Mouse (Mus musculus) heart, postnatal 25 days (tissue): Measurements from ENCODE around the gene Cyb561d2. TPM values are rescaled to one million over a fixed set of nuclear protein-coding genes. Genes with fewer than 3 reads are reported as not detected.
A peak's percentile ranks its signal among the peaks of the same experiment; 100 is the strongest.
"Not testable (repeated sequence)": the region's sequence is repeated elsewhere in the genome, so short reads cannot be mapped to it uniquely, and the experiment has no call there.

Source experiments
- DNase-seq: peaks from one replicate; pipeline ENCODE4 v3.0.0; 2022; ENCODE audit warnings: low spot score
- intact Hi-C: fragments of 180-260 bp; cut with DNase I; formaldehyde crosslinking; loops from one replicate; pipeline ENCODE4 v1.15.1; 2025
- total RNA-seq, 2 experiments: library from RNA; stranded (reverse); gene quantifications; 2 replicates each; pipeline ENCODE4 v1.2.3; 2021

Gene Cyb561d2
- total RNA-seq, 2 experiments from 2014 or later, result 3.1 to 3.5 TPM

DNA sequence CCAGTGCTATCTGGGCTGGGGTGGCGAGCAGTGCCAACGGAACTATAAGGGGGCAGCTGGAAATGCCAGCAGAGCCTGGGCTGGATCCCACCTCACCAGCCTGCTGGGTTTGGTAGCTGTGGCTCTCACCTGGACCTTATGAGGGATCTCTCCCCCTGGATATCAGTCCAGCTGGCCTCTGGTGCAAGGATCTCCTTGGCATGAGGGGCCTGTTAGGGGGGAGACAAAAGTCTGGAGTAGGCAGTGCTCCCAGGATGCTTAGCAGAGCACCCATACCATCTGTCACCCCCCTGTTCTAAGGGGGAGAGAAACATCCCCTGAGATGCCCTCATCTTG lies 30.3 kb upstream of the Cyb561d2 start:
- DNase-seq, result no peak
- intact Hi-C loops, result no loop called here

DNA sequence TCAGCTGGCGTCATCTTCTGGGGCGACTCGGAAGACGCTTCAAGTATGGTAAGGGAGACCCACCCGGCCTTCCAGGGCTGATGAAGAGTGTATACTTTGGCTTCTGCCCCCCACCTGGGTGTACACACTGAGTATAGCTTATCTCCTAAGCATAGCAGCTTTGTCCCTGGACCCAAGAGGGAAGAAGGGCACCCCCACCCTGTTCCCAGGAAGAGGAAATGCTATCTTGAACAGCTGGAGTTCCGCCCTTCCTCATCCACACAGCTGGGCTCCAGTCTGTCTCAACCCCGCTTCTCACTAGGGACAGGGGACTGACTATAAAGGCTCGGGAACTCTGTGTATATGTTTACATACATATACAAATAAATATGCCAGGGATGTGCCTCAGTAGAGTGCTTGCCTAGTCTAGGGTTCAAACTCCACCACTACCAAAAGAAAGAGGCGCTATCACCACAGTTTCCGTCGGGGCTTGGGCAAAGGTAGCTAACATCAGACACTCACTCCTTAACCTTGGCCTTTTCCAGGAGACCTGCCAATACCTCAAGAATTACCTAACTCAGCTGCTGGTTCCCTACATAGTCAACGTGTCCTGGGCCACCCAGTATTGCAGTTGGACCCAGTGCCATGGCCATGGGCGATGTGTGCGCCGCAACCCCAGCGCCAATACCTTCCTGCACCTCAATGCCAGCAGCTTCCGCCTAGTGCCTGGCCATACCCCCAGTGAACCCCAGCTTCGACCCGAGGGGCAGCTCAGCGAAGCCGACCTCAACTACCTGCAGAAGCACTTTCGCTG lies 29.7 kb upstream of the Cyb561d2 start:
- no peak for DNase-seq
- intact Hi-C loops, result no loop called here

DNA sequence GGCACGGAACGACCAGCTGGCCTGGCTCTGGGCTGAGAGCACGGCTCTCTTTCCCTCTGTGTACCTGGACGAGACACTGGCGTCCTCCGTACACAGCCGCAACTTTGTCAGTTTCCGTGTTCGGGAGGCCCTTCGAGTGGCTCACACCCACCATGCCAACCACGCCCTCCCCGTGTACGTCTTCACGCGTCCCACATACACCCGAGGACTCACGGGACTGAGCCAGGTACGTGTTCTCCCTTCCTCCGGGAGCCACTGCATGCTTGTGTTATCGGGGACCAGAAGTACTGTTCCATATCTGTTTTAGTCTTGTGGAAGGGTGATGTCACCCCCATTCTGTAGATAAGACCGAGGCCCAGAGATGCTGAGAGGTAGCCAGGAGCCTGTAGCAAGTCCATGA lies 28.9 kb upstream of the Cyb561d2 start:
- intact Hi-C loops, result no loop called here
- DNase-seq, result no peak

GRCm38 (mm10) chr9:107570016-107570415 lies 28.0 kb upstream of the Cyb561d2 start:
- DNase-seq, result no peak
- intact Hi-C loops, result no loop called here

GRCm38 (mm10) chr9:107569270-107569669 lies 27.3 kb upstream of the Cyb561d2 start:
- no peak for DNase-seq
- intact Hi-C loops, result loop anchor here (5.0 kb wide), 1 partner anchor 58 kb away; no protein-coding TSS in a partner anchor

DNA sequence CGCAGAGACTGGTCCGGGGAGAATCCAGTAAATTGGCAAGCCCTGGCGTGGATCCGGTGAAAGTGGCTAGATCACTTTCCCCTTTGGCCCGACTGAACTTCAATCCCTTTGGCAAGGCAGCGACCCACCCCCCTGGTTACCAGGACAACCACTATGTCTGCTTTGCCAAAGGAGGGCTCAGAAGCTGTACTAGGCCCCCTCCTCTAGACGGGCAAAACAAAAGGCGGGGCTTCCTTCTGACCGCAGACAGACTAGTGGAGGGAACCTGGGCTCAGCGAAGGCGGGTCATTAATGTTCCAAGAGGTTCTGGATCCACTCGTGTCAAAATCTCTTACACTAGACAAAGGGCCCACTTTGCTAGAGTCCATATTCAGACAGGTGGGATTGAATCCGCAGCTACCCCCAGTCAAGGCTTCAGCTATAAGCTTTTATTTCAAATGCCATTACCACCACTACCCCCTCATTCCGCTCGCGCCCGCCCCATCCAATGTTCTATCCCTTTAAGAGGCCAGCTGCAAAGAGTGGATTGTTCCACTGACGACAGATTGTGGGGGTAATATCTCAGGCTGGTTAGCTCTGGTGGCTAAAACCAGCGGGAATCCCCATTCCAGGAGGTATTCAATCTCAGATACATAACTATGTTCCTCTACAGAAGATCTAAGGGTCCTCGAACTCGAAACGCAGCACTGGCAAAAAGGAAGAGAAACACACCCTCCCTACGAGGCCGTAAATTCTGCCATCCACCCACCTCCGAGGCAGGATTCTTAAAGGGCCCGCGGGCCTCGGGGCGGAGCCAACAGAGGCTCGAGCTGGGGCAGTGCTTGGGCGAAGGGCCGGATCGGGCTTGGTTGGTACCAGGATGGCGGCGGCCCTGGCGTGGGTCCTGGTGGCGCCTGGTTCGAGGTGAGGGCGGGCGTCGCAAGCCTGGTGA lies 26.6 kb upstream of the Cyb561d2 start:
- intact Hi-C loops, result loop anchor here (5.0 kb wide), 1 partner anchor 59 kb away; no protein-coding TSS in a partner anchor
- peak; percentile 79 for DNase-seq

DNA sequence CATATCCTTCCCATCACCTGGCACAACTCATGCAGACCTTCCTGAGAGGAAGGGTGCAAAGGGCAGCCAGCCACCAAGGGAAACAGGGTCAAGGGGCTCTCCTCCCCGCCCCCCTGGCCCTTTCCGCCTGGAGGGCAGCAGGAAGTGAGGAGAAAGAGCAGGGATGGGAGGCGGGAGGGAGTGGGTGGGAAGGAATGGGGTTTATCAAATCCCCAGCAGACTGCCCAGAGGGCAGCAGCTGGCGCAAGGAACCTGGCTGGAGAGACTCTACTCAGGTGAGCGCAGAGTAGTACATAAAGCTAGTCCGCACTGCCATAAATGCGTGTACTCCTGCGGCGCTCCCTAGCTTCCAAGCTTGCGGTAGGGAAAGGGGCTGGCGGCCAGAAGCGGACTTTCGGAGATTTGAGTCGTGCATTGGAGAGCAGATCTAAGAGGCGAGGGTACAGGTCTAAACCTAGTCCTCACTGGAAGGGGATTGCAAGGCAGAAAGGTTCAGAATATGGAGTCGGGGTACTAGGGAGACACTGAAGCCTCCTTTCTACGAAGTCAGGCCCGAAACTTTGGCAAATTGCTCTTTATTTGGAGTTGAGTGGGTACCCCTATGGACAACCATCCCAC lies 25.8 kb upstream of the Cyb561d2 start, which contains the start of gene Hyal2:
Gene Hyal2 (plus strand): TSS at position 244 of the 618 bp plus-strand sequence.
- intact Hi-C loops, result loop anchor here (5.0 kb wide), 1 partner anchor 59 kb away; no protein-coding TSS in a partner anchor
- no peak for DNase-seq

- DNase-seq, result peak; percentile 76
- intact Hi-C loops, result loop anchor here (5.0 kb wide), 1 partner anchor 60 kb away; no protein-coding TSS in a partner anchor
Measured at GRCm38 (mm10) chr9:107566855-107567254, 24.9 kb upstream of the Cyb561d2 start.

- intact Hi-C loops, result loop anchor here (5.0 kb wide), 1 partner anchor 61 kb away; no protein-coding TSS in a partner anchor
- DNase-seq, result peak; percentile 70
Measured at GRCm38 (mm10) chr9:107566041-107566709, 24.2 kb upstream of the Cyb561d2 start.

DNA sequence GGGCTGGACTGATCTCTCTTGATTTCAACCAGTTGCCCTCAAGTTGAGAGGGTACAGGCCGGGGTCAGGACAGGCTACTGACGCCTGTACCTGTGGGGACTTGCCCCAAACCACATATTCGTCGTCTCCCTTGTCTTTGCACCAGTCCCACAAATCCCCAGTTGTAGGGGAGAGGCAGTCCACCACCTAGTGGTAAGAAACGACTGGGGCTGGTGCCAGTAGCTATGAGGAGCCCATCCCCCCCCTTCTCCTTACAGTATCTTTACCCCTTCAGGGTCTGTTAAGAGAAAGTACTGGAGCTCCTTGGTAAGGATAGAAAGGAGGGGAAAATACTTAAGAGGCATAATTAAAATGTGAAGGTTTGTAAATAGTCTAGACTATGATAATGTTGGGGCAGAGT lies 23.6 kb upstream of the Cyb561d2 start:
- intact Hi-C loops, result loop anchor here (5.0 kb wide), 1 partner anchor 62 kb away; no protein-coding TSS in a partner anchor
- DNase-seq, result not testable (repeated sequence)

- DNase-seq, result peak; percentile 92
- intact Hi-C loops, result no loop called here
Measured at GRCm38 (mm10) chr9:107563029-107563581, 21.1 kb upstream of the Cyb561d2 start, which contains the start of gene Tusc2. TSS of gene Tusc2 (plus strand) at chr9:107563255.

- intact Hi-C loops, result no loop called here
- no peak for DNase-seq
Measured at GRCm38 (mm10) chr9:107556346-107556745, 14.4 kb upstream of the Cyb561d2 start.

DNA sequence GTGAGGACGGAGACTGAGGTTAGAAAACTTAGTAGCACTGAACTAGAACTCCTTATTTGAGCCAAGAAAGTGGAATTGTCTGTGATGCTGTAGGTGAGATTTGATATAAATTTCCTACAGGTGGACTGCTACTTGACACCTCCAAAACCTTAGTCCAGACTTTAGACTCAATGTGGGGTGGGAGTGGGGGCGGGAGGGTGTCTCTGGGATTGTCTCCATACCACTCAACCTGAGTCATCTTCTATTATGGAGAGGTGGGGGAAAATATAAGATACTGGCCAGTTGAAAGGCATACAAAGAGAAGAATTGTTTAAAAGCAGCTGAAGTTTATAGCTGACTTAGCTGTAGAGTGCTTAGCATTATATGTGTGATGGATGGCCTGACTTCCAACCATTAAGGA lies 13.7 kb upstream of the Cyb561d2 start:
- intact Hi-C loops, result no loop called here

GRCm38 (mm10) chr9:107555031-107555457 lies 13.1 kb upstream of the Cyb561d2 start:
- intact Hi-C loops, result no loop called here
- DNase-seq, result peak; percentile 77

More for the DNA sequence above, 13.7 kb upstream of the Cyb561d2 start:
- DNase-seq, result no peak

DNA sequence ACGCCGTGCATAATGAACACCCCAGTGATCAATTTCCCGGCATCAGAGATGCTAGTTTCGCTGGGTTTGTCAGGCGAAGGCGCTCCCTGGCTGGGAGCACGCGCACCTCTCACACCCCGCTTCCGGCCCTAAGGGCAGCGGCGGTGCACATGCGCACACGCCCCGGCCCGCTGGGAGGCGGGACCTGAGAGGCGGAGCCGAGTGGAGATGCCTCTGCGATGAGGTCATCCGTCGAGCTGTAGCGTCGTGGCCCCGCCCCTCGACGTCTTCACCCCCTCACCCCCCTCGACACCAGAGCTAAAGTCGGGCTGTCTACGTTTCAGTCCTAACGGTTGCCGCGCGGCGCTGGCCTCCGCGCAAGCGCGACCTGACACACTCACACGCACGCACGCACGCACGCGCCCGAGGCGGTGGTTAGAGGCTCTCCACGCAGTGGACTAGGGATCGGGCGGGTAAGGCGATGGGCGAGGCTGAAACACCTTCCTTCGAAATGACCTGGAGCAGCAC lies 12.4 kb upstream of the Cyb561d2 start:
- intact Hi-C loops, result no loop called here
- peak; percentile 92 for DNase-seq

DNA sequence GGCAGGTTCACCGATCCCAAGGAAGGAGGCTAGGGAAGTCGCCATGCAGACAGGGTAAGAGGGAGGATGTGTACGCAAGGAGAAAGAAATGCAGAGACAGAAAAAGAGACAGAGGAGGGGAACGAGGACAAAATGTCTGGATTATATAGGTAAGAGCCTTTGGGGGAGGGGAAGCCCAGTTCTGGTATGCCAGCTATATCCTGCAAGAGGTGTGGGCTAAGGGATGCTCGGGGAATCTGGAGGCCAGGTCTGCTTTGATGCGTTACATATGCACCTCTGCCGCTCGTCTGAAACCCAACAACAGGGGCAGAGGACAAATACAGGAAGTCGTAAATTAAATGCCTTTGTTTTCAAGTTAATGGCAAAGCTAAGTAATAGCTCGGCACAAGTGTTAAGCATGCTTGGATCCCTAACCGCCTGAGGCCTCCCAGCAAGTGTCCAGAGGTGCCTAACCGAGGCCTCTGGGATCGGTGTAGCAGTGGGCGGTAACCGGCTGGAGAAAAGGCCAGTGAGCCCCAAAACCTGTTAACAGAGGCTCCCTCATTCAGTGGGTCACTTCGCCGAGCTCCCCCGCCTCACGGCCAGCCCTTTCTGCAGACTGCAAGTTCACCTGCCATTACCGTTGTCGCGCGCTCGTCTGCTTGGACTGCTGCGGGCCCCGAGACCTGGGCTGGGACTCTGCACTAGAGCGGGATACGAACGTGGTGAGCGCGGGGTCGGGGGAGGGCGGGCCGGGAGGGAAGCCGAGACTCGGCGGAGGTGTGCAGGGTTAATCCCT lies 11.7 kb upstream of the Cyb561d2 start:
- DNase-seq, result no peak
- intact Hi-C loops, result no loop called here

DNA sequence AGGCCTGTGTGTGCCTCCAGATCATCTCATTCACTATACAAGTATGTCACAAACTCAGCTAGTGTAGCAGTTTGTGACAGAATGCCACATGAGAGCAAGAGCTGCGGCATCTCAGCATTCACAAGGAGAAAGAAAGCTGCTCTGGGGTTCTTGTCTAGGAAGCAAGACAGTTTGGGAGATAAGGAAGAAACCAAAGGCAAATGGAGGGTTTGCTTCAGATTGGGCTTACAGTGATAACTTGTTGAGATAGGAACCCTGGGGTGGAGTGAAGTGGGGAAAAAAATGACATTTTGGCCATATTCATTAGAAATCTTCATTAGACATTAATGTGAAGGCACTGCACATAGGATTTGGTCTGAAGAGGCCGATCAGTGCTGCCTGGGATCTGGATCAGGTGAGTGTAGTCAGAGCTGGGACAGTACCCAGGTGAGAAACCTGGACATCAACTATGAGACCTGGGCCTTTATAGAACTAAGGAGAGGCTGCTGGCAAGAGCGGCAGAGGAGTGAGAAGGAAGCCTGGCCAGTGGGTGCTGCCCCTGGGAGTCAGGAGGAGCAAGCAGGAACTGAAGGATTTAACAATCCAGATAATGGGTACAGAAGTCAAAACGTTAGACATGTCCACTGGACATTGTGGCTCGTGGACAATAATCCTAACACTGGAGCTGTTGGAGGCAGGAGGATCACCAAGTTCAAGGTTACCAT lies 10.8 kb upstream of the Cyb561d2 start:
- intact Hi-C loops, result no loop called here
- DNase-seq, result no peak
